Mouse (Mus musculus): Measurements from ENCODE around the gene Mindy3.

DNA sequence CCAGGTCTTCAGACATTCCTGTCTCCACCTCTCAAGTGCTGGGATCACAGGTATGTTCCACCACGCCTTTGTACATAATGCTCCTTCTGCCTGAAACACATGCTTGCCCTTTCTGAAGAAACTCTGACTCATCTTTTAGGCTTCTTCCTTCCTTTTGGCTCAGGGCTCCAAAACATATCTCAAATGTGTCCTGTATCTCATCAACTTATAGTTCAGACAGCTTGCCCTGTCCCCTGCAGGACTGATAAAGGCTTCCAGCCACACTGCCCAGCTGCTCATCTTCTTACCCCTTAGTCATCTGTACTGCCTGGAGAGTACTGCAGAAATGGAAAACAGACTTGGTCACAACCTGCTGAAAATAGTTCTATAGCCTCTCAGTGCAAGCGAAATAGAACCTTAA lies 7.0 kb downstream of the Mindy3 start:
- no peak for TF ChIP-seq EP300 (IDR thresholded peaks at IDR 0.05; ENCODE audit: insufficient read depth, low read depth, low read length)
- TF ChIP-seq CTCF (IDR thresholded peaks at IDR 0.05; ENCODE audit: low read depth, low read length), result no peak
- no peak for TF ChIP-seq POLR2A (IDR thresholded peaks at IDR 0.05; ENCODE audit: insufficient read depth, low read length)
